Mouse (Mus musculus) frontal cortex, postnatal 36 days (tissue): ENCODE measurements at regions not wholly inside any gene's neighbourhood (a gene's known extent, or its start where the extent isn't known, plus 50 kb on each side); places are given as distances from the start of the nearest gene placed in this dataset.
"Not testable (repeated sequence)": the region's sequence is repeated elsewhere in the genome, so short reads cannot be mapped to it uniquely, and the experiment has no call there.

Source experiments
- DNase-seq, 2 experiments: peaks; one replicate each; pipeline ENCODE4 v3.0.0; 2022; ENCODE audit warnings: low spot score in 2 of 2

DNA sequence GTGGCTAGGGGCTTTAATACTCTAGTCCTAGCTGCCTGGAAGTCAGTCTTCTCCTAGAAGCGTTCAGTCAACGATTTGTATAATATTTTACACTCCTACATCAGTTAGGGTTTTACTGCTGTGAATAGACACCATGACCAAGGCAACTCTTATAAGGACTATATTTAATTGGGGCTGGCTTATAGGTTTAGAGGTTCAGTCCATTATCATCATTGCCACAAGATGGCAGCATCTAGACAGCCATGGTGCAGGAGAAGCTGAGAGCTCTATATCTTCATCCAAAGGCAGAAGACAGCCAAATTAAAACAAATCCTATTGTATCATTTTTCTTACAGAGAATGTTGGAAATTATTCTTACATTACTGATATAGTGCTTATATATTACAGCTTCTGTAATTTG is 167.0 kb upstream of the Ndn start:
- DNase-seq, result no peak

DNA sequence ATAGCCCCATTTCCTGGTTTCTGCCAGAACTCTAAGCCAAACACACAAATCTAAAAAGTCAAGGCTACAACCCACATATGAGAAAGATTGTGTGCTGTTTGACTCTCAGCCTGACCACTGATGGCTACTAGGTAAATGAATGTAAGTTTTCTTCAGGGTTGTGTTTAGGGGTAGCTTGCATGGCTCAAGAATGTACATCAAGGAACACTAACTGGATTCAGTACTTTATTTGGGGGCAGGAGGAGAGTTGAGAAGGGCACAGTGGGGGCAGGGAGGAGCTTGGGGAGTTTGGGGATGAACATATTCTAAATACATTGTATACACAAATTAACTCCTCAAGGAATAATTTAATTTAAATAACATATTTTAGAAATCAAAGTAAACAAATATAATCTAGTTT is 137.8 kb upstream of the Ndn start:
- DNase-seq, result no peak

DNA sequence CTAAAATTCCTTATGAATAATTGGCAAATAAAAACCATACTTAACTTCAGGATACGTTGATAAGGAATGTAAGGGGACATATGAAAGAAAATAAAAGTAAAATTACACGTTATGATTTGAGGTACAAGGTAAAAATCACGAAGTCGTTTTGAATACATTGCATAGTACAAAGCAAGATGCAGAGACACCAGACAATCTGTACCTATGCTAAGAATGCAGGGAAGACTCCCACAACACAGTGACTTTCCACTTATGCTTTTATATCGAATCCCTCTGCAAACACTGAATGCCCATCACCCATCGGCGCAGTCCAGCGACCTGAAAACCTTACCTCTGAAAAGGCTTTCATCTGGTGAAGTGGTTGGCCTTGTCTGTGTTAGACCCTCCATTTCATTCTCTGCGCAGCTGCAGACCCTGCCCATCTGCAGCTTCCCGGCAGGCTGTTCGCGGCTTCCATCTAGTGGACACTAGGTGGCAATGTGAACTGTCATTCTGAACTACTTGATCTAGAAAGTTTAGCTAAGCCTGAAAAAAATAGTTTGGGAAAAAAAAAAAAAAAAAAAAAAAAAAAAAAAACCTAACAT is 137.2 kb upstream of the Ndn start:
- peak; percentile 45 to 52 for DNase-seq

DNA sequence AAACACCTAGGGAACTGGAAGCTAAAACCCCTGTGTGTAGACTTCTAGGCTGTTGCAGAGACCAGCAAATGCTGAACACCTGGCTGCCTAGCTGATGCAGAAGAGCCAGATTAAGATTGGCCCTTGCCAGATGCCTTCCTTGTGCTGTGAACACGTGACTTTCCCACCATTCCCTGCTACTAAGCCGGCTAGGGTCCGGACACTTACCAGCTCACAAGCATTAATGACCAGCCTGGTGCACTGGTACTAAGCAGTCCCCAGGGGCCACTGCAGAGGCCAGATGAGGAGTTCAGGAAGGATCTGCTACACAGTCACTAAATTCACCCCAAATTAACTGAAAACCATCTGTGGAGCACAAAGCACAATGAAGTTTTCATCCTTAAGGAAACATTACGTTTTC is 121.2 kb upstream of the Ndn start:
- no peak for DNase-seq

DNA sequence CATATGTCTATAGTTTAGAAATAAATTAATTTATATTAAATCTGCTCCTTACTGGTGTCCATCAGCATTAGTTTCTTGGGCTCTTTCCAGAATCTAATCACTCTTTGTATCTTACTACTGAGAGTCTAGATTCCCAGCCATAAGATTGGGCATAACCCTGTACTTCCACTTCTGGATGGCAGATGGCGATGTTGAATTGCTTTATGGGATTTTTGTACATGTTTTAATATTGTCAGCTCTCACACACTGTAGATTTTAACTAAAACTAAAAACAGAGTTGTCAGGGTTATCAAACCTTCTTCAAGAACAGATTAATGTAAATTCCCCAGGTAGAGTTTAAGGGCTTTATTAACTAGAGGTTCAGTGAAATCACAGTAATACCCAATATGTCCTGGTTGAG is 118.6 kb upstream of the Ndn start:
- DNase-seq, result peak in 1 of 2 experiments; percentile 46

DNA sequence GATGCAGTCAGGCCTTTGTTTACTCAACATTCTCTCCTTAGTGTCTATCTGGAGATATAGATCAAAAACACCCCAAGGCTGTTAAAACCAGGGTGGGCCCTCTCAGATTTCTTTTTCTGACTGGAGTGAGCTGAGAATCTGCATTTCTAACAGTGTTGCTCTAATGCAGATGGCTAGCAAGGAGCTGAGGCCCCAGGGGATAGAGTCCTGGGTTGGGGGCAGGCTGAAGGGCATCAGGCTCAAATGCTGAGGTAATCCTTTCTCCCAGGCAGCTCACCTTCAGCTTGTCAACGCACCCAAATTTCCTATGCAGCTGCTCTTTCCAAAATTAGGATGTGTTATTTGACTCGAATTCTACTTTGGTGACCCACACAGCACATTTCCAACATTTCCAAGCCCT is 115.7 kb upstream of the Ndn start:
- DNase-seq, result no peak

DNA sequence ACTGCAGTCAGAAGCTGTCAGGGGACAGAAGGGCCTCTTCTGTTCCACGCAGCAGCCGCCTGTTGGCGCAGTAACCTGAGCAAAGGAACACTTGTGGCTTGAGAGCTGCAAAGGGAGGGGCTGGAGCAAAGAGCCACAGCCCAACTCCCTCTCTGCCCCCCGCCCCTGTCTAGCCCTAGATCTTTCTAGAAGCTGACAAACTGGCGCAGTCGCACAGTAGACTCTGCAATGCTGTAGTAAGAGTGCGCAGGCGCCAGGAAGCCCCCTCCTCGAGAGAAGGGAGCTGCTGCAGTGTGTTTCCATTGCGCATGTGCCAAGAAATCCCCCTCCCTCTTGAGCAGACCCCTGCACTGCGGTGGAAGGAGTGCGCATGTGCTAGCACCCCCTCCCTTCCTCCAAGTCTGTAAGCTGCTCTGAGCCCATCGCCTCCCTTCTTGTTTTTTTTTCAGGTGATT is 115.2 kb upstream of the Ndn start:
- DNase-seq, result peak in 1 of 2 experiments; percentile 3

DNA sequence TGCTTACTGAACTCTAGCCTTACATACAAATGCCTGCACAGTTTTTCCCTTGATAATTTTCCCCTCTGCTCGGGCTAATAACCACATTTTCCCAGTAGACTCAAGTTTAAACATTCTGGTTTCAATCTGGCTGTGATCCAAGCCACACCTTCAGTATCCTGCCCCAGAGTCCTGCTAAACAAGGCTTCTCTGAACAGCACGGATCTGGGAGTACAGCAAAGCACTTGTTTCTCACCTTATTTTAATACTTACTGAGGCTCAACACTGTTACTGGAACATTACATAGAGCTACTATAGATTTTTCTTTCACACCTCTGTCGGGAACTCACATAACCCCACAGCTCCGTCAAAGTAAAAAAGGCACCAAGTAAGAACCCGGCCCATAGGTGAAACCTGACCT is 114.3 kb upstream of the Ndn start:
- DNase-seq, result no peak

DNA sequence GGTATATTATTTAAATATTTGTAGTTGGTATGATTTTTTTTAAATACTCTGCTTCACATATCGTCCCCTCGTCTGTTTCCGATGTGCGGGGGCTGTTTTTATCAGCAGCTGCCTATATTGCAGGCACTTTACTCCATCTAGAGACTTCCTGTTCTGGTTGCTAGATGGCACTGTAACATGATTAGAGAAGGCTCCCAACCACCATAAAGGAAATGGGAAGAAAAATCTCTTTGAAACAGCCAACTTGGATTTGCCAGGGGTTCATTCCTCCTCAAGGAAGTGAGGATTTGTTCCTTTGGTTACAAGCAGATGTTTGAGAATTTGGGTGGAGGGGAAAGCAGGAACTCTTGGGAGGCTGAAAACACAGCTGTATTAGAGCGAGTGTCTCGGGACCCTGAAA is 112.3 kb upstream of the Ndn start:
- DNase-seq, result no peak

DNA sequence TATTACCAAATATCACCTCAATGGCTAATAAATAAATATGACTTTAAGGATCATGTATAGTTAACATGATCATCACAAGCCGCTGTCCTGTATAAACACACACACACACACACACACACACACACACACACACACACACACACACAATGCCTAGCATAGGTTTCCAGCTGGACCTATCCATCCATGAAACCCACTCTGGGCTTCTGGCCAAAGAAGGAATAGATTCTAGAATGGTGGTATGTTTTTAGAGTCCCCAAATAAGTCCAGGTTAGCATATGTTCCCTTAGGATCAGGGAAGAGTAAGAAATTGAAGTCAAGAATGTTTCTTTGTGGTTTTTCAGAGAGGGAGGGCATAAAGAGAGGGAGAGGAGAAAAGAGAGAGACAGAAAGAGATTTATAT is 110.6 kb upstream of the Ndn start:
- no peak for DNase-seq

DNA sequence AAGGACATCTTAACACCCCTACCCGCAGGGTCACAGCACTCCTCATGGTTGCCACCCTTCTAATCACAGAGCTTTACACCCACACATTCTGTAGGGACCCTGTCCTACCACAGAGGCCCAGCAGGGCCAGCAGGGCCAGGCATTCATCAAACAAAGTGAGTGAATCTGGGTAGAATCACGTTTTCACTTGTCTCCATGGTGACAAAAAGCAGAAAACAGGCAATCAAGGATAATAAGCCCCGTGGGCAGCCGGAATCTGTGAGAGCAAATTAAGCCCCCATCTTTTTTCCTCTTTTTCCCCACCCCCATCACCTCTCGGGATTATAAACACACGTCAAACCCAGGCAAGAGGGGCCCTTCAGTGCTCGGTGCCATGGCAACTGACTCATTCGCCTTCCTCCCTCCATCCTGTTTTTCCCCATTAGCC is 84.7 kb upstream of the Ndn start:
- no peak for DNase-seq

DNA sequence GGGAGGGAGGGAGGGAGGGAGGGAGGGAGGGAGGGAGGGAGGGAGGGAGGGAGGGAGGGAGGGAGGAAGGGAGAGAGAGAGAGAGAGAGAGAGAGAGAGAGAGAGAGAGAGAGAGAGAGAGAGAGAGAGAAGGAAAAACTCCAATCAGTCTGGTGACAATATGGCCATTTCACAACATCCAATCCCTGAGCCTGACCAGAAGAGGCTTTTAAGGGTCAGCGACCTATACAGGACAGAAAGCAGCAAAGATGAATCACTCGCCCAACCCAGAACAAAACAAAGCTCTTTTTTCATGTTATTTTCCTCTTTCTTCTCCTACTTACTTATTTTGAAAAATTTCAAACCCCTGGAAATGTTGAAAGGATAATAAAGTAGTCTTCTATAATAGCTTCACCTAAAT is 84.2 kb upstream of the Ndn start:
- DNase-seq, result not testable (repeated sequence)

DNA sequence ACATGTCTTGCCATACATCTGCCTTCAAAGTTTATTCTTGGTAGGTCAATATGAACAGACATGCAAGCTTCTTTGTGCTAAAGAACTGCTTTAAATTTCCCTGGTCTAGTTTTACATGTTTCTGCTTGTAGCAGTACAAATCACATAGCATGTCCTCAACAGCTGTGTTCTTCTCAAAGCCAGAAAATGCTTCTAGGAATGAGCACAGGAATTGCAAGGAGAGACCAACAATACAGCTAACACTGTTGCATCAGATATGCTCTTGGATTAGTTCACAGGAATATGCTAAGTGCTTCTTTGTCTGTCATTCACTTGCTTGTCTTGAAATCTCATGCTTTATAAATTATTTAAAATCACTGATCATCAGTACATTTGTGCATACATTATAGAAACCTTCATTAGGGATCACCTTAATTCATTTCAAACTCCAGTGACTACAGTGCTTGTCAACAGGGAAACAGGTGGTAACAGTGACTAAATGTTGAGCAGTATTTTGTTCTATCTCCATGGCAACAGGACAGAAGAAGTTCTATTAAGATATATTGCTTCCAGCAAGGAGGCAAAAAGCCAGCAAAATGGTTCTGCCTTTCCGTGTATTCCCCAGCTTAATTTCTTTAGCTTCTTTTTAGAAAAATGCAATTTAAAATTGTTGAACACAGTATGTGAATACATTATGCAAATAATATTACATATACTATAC is 77.1 kb upstream of the Ndn start:
- no peak for DNase-seq

DNA sequence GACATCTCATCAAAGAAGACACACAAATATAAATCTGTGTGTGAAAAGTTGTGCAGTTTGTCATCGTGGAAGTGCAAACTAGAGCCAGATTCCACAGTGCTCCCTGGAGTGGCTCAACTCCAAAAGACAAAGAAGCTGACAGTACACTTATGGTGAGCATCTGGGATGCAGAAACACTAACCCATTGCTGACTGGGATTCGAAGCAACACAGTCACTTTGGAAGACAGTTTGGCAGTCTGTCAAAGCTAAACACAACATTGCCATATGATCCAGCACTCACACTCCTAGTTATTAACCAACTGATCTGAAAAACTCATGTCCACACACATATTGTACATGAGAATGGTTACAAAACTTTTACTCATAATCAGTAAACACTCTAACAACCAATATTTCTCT is 70.2 kb upstream of the Ndn start:
- no peak for DNase-seq

DNA sequence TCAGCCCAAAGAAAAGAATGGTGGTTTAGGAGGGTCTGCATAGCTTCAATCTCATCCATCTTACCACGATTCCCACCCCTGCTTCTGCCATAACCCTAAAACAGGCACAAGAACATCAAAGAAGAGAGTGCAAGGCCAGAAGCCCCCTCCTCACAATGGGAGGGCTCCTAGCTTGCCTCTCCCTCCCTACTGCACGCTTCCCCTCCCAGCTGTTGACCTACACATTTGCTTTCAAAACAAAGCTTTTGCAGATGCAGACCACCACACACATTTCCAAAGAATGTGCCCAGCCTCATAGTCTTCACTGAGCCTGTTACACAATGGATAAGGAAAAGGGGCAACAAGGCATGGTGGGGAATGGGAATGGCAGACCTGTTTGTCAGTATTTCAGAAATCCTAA is 67.9 kb upstream of the Ndn start:
- no peak for DNase-seq

DNA sequence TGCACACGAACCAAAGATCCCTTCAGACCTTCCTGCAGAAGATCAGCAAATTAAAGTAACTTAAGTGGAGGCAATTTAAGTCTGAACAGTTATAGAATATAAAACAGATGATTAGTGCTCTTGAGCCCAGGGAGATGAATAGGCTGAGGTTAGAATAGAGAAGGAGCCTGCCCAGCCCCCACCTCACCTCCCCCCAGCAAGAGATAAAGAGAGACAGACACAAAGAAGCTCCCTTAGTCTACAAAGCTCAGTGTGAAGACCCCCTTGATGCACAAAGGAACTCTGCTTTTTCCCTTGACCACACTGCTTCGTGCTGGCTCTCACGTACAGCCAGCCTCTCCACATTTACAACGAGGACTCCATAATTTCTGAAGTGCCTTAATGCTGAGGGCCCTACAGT is 67.3 kb upstream of the Ndn start:
- DNase-seq, result no peak
